Mouse (Mus musculus): ENCODE results near the gene Cyfip1.
"Not testable (repeated sequence)": the region's sequence is repeated elsewhere in the genome, so short reads cannot be mapped to it uniquely, and the experiment has no call there.

The Cyfip1 gene

GRCm38 (mm10) chr7:55865750-55866416, 24.3 kb downstream of the Cyfip1 start:
- DNase-seq: no peak

GRCm38 (mm10) chr7:55868247-55868646, 26.7 kb downstream of the Cyfip1 start:
- no peak for DNase-seq

- no peak for DNase-seq
Observed at GRCm38 (mm10) chr7:55869220-55869619, 27.7 kb downstream of the Cyfip1 start.

- DNase-seq: no peak
Observed at GRCm38 (mm10) chr7:55870340-55871020, 28.9 kb downstream of the Cyfip1 start.

- no peak for DNase-seq
Observed at GRCm38 (mm10) chr7:55871476-55871875, 29.9 kb downstream of the Cyfip1 start.

- no peak for DNase-seq
Observed at GRCm38 (mm10) chr7:55874703-55875102, 33.2 kb downstream of the Cyfip1 start.

- no peak for DNase-seq
Observed at GRCm38 (mm10) chr7:55877721-55878120, 36.2 kb downstream of the Cyfip1 start.

DNA sequence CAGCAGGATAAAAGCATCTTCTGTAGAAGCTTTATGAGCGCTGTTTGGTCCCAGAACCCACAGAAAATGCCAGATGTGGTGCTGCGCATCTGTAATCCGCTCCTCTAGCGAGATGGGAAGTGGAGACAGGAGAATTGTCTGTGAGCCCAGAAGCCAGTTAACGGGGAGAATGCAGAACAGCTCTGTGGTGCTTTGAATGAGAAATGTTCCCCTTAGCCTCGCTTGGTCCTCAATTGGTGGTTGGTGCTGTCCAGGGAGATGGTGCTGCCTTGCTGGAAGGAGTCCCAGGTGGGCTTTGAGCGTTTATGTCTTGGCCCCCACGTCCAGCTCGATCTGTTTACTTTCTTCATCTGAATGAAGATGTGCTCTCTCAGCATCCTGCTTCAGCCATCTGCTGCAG, 39.3 kb downstream of the Cyfip1 start:
- DNase-seq: no peak

DNA sequence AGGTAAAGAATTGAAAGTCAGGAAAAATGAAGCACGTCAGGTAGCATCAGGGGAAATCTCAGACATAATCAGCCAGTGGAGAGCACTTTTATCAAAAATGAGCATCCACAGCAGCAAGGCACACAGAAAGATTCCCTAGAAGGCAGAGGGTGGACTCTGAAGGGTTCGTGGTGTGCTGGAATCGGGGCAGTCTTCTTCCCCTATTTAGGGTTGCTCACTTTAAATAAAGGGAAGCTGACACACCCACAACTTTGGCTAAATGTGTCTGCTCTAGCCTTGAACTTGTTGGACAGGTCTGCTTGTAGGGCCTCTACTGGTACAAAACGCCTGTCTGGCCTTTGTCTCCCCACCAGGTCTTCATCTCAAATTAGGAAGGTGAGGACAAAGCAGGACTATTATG, 47.1 kb downstream of the Cyfip1 start:
- no peak for DNase-seq

DNA sequence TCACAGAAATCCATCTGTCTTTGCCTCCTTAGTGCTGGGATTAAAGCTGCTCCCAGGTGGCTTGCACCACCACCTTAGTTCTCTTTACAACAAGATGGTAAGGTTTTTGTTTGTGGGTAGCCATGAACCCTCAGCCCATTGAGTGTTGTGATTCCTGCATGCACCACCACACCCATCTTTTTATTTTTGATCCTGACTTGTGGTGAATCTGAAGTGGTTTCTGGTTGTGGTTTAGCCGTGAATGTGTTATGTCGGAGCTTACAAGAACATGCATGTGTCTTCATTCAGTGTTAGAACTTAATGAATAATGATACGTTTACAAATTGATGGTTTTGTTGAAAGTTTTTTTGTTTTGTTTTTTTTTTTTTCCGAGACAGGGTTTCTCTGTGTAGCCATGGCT, 48.5 kb downstream of the Cyfip1 start:
- DNase-seq: no peak

DNA sequence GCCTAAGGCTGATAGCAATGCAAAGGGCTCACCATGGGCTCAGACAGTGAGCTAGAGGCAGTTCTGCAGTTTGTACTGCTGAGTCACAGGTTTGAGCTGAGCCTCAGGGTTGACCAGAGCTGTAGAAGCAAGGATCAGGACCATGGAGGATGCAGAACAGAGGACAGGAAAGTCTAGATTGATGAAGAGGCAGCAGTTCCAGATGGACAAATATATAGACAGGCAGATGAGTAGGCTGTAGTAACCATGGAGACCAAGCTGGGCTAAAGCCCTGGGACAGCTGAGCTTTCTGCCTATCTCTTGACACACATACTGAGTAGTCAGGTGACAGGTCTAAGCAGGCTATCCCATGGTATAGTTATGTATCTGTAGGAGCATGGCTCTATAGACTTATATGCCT, 49.2 kb downstream of the Cyfip1 start:
- DNase-seq: peak; percentile 45

DNA sequence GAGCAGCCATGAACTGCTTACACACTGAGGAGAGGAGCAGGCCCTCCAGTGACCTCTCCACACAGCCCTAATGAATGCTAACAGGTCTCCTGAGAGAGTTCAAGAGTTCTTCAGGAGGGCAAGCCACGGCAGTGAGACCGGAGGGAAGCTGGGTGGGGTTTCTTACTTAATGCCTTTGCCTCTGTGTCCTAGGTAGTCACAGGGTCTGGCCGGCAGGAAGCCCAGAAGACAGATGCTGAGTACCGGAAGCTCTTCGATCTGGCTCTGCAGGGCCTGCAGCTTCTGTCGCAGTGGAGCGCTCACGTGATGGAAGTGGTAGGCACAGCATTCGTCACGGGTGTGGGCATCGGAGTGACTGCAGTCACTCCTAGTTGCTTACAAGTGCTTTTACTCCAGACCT, 50.3 kb downstream of the Cyfip1 start:
- peak; percentile 39 for DNase-seq

GRCm38 (mm10) chr7:55903766-55904165, 62.2 kb downstream of the Cyfip1 start:
- no peak for DNase-seq

DNA sequence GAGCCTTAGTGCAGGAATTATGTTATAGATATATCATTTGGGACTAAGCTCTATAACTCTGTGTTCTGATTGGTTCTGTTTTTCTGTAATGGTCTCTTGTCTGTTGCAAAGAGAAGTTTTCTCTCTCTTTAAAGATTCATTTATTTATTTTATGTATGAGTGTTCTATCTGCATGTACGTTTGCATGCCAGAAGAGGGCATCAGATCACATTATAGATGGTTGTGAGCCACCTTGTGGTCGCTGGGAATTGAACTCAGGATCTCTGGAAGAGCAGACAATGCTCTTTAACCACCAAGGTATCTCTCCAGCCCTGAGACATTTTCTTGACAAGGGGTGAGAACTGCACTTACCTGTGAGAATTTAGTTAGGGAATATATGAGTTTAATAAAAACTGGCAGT, 63.9 kb downstream of the Cyfip1 start:
- no peak for DNase-seq

DNA sequence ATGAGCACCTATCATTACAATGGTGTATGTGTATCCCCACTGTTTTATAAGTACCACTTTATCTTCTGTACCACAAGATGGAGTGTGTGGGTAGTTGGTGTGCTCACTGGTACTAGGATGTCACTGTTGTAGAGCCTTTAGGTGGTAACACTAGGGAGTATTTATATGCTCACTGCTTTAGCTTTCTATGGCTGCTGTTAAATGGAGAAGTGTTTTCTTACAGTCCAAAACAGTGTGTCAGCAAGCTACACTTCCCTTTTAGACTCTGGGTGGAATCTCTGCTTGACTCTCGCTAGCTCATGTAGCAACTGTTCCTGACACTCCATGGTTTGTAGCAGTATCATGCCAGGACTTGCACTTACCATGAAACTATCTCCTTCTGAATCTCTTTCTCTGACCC, 68.0 kb downstream of the Cyfip1 start:
- DNase-seq: no peak

DNA sequence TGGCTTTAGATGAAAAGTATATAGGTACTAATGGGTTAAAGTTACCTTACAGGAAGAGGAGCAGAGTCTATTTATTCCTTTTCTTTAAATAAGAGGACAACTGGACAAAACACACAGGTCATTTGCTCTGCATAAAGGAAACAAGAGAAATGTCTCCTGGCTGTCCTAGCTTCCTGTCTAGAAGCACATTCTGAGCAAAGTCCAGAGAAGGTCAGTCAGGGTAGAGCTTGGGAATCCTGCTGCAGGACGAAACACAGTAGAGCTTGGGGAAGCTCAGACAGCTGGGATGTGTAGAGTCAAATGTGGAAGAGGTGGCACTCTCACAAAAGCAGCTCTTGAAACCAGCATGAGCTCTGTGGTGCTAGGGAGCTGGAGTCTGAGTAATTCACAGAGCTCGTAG, 68.8 kb downstream of the Cyfip1 start:
- DNase-seq: no peak

- DNase-seq: no peak
Observed at GRCm38 (mm10) chr7:55911371-55911770, 69.8 kb downstream of the Cyfip1 start.

DNA sequence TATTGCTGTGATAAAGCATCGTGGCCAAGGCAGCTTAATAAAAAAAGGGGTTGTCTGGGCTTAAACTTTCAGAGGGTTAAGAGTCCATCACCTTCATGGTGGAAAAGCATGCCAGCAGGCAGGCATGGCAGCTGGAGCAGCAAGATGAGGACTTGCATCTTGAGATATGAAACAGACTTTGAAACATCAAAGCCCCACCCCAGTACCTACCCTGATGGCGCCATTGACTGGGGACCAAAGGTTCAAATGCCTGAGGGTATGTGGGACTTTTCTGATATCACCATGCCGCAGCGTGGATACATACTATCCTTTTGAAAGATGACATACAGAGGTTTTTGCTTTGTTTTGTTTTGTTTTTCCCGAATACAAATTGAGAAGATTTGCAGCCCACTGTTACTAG, 70.6 kb downstream of the Cyfip1 start:
- DNase-seq: no peak

DNA sequence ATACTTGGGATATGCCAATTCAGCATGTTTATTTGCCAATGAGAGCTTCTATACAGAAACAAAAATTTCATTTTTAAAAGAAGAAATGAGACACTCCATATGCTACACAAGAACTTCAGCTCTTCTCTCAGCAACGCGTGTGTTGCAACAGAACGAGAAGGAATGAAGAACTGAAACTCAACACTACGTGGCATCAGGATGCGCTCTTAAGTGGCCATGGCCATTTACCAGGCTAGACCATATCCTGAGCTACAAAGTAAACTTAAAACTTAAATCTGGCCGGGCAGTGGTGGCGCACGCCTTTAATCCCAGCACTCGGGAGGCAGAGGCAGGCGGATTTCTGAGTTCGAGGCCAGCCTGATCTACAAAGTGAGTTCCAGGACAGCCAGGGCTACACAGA, 76.8 kb downstream of the Cyfip1 start:
- DNase-seq: not testable (repeated sequence)

GRCm38 (mm10) chr7:55927262-55927661, 85.7 kb downstream of the Cyfip1 start:
- DNase-seq: no peak

DNA sequence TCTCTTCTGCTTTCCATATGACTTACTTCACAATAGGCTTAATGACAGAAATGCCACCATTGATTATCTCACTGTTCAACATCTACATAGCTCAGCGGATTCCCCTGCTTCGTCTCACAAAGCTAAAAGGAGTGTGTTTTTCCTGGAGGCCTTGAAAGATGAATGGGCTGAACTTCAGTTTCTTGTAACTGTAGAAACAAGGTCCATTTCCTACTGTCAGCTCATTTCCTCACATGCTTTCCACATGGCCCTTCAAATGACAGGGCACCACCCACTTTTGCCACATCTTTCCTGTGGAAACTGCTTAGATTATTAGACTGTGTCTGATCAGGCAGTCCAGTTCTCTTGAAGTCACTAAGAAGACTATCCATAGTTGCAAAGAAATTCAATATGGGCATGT, 87.1 kb downstream of the Cyfip1 start:
- no peak for DNase-seq

GRCm38 (mm10) chr7:55935025-55935424, 93.5 kb downstream of the Cyfip1 start:
- DNase-seq: no peak

- DNase-seq: no peak
Observed at GRCm38 (mm10) chr7:55938341-55938740, 96.8 kb downstream of the Cyfip1 start.

GRCm38 (mm10) chr7:55956054-55956453, 114.5 kb downstream of the Cyfip1 start:
- DNase-seq: no peak

- DNase-seq: no peak
Observed at GRCm38 (mm10) chr7:55957178-55957577, 115.6 kb downstream of the Cyfip1 start.
